Comparison of ENCODE assay signal across 23 mouse cellular contexts in genomic region chr4:82480635-82481034, GRCm38 (mm10).
DNase-seq lines count a peak whose midpoint lies in the region; ATAC-seq lines count a peak whose summit lies in the region.
"Had no signal": no experiment of that assay in that cellular context is flagged by ENCODE, and none has a peak within 500 bp of the region (broad histone marks: within the 10 kb centered on the region; RNA-seq: fewer than 3 reads in every experiment).

No protein-coding gene starts in this region.

- no peak overlapping the region for H3K4me3 ChIP-seq in forebrain, embryonic 16.5 days (replicated peaks; ENCODE audit: low read length)
- H3K4me3 ChIP-seq in forebrain, embryonic 14.5 days (ENCODE audit: low read depth, low read length), result no peak overlapping the region
- H3K4me3 ChIP-seq in heart, embryonic 11.5 days (ENCODE audit: low read depth, low read length), result no peak overlapping the region
- no peak overlapping the region for H3K4me3 ChIP-seq in midbrain, embryonic 13.5 days (replicated peaks)
- H3K4me3 ChIP-seq in midbrain, embryonic 16.5 days (ENCODE audit: low read depth, low read length), result no peak overlapping the region
- H3K4me3 ChIP-seq: embryonic facial prominence, embryonic 15.5 days had no signal

- peaks cover 32% of the 10 kb centered on the region for H3K4me1 ChIP-seq in forebrain, embryonic 16.5 days (replicated peaks; ENCODE audit: control insufficient read depth, insufficient read depth, low read length)
- peaks cover 13% of the 10 kb centered on the region; the same call in 1 of the 2 replicates for H3K4me1 ChIP-seq in forebrain, embryonic 14.5 days (ENCODE audit: control insufficient read depth, insufficient read depth, low read length)
- peaks cover 24% of the 10 kb centered on the region for H3K4me1 ChIP-seq in heart, embryonic 11.5 days (ENCODE audit: control insufficient read depth, insufficient read depth, low read length)
- peaks cover 16% of the 10 kb centered on the region; the same call in 1 of the 2 replicates for H3K4me1 ChIP-seq in midbrain, embryonic 13.5 days (replicated peaks)
- peaks cover 6% of the 10 kb centered on the region for H3K4me1 ChIP-seq in midbrain, embryonic 16.5 days (ENCODE audit: control insufficient read depth, insufficient read depth, low read length)

- H3K27me3 ChIP-seq in forebrain, embryonic 16.5 days (replicated peaks; ENCODE audit: control insufficient read depth, insufficient read depth, low read length), result no peaks in the 10 kb centered on the region
- no peaks in the 10 kb centered on the region for H3K27me3 ChIP-seq in forebrain, embryonic 14.5 days (replicated peaks; ENCODE audit: control insufficient read depth, insufficient read depth, low read length)
- H3K27me3 ChIP-seq in heart, embryonic 11.5 days (ENCODE audit: control insufficient read depth, insufficient read depth, low read length), result no peaks in the 10 kb centered on the region
- H3K27me3 ChIP-seq in midbrain, embryonic 13.5 days, result no peaks in the 10 kb centered on the region
- H3K27me3 ChIP-seq in midbrain, embryonic 16.5 days (ENCODE audit: control insufficient read depth, insufficient read depth, low read depth, low read length), result no peaks in the 10 kb centered on the region
- H3K27me3 ChIP-seq: embryonic facial prominence, embryonic 15.5 days had no signal

- no peaks in the 10 kb centered on the region; the same call in 1 of the 2 replicates for H3K36me3 ChIP-seq in forebrain, embryonic 16.5 days (ENCODE audit: control insufficient read depth, insufficient read depth)
- peaks cover under 1% of the 10 kb centered on the region for H3K36me3 ChIP-seq in forebrain, embryonic 14.5 days (ENCODE audit: control insufficient read depth, insufficient read depth, low read length)
- H3K36me3 ChIP-seq in heart, embryonic 11.5 days (ENCODE audit: control insufficient read depth, insufficient read depth, low read length), result no peaks in the 10 kb centered on the region
- no peaks in the 10 kb centered on the region for H3K36me3 ChIP-seq in midbrain, embryonic 13.5 days
- no peaks in the 10 kb centered on the region for H3K36me3 ChIP-seq in midbrain, embryonic 16.5 days (ENCODE audit: control insufficient read depth, insufficient read depth, low read length)
- H3K36me3 ChIP-seq: embryonic facial prominence, embryonic 15.5 days had no signal

- no peak overlapping the region for H3K9ac ChIP-seq in forebrain, embryonic 16.5 days (replicated peaks; ENCODE audit: low read depth, low read length)
- no peak overlapping the region for H3K9ac ChIP-seq in forebrain, embryonic 14.5 days (ENCODE audit: low read length)
- no peak overlapping the region for H3K9ac ChIP-seq in heart, embryonic 11.5 days (ENCODE audit: low read depth, low read length)
- H3K9ac ChIP-seq in midbrain, embryonic 13.5 days (replicated peaks), result no peak overlapping the region
- H3K9ac ChIP-seq in midbrain, embryonic 16.5 days (ENCODE audit: low read depth, low read length), result no peak overlapping the region
- H3K9ac ChIP-seq: embryonic facial prominence, embryonic 15.5 days had no signal

- DNase-seq in forebrain, embryonic 14.5 days (ENCODE audit: low spot score), result no peak
- no peak for DNase-seq in heart, adult 11 months
- no peak for DNase-seq in lung, postnatal 10 days
- no peak for DNase-seq in ovary, postnatal 10 days (ENCODE audit: low spot score)
- DNase-seq: adrenal gland, postnatal 14 days; cerebellum, adult 8-10 months; cerebellum, postnatal 36 days; embryo, embryonic 11 days; gastrocnemius, postnatal 14 days; kidney, adult 9 months; kidney, postnatal 14 days; layer of hippocampus, postnatal 36 days; lung, postnatal 14 days; thymus, adult 18-20 months; thymus, postnatal 36 days had no signal

- 0 out of 2 replicates have a peak overlapping the region, but pooled peaks have one; percentile 11 for H3K4me2 ChIP-seq in forebrain, embryonic 16.5 days (ENCODE audit: low read length)
- no peak overlapping the region for H3K4me2 ChIP-seq in forebrain, embryonic 14.5 days (ENCODE audit: low read length)
- H3K4me2 ChIP-seq in heart, embryonic 11.5 days, result peak overlapping the region; percentile 36
- H3K4me2 ChIP-seq in midbrain, embryonic 13.5 days (replicated peaks), result no peak overlapping the region
- H3K4me2 ChIP-seq in midbrain, embryonic 16.5 days (ENCODE audit: low read length), result no peak overlapping the region
- H3K4me2 ChIP-seq: embryonic facial prominence, embryonic 15.5 days; midbrain, embryonic 11.5 days had no signal

- ATAC-seq in forebrain, embryonic 16.5 days, result no peak
- no peak for ATAC-seq in forebrain, embryonic 14.5 days
- ATAC-seq in heart, embryonic 11.5 days (replicated peaks; ENCODE audit: insufficient number of reproducible peaks, low FRiP score, low TSS enrichment), result peak; percentile 52
- ATAC-seq in midbrain, embryonic 13.5 days, result peak; percentile 50; the same call in 1 of the 2 replicates
- ATAC-seq in midbrain, embryonic 16.5 days, result no peak
- ATAC-seq: hindbrain, postnatal 0 days; intestine, embryonic 16.5 days had no signal

- H3K27ac ChIP-seq in forebrain, embryonic 16.5 days (ENCODE audit: low read length), result no peak overlapping the region
- H3K27ac ChIP-seq in forebrain, embryonic 14.5 days (ENCODE audit: low read depth, low read length), result no peak overlapping the region
- H3K27ac ChIP-seq in heart, embryonic 11.5 days (ENCODE audit: low read depth, low read length), result peak overlapping the region; percentile 25; the same call in 1 of the 2 replicates
- no peak overlapping the region for H3K27ac ChIP-seq in midbrain, embryonic 13.5 days
- no peak overlapping the region for H3K27ac ChIP-seq in midbrain, embryonic 16.5 days (ENCODE audit: low read length)
- H3K27ac ChIP-seq: embryonic facial prominence, embryonic 15.5 days; hindbrain, postnatal 0 days had no signal

- 74% methylated on average over 9 of the region's 9 CpGs for WGBS in forebrain, embryonic 16.5 days
- 85% methylated on average over 9 of the region's 9 CpGs for WGBS in forebrain, embryonic 14.5 days
- WGBS in heart, embryonic 11.5 days (ENCODE audit: insufficient replicate concordance), result 53% methylated on average over 9 of the region's 9 CpGs
- WGBS in midbrain, embryonic 13.5 days, result 78% methylated on average over 9 of the region's 9 CpGs
- 74% methylated on average over 9 of the region's 9 CpGs for WGBS in midbrain, embryonic 16.5 days

- H3K9me3 ChIP-seq in forebrain, embryonic 16.5 days (ENCODE audit: control insufficient read depth, low read length), result no peaks in the 10 kb centered on the region
- H3K9me3 ChIP-seq in forebrain, embryonic 14.5 days (replicated peaks; ENCODE audit: control insufficient read depth, low read length), result no peaks in the 10 kb centered on the region
- H3K9me3 ChIP-seq in heart, embryonic 11.5 days (replicated peaks; ENCODE audit: control insufficient read depth, low read length), result no peaks in the 10 kb centered on the region
- H3K9me3 ChIP-seq in midbrain, embryonic 13.5 days, result no peaks in the 10 kb centered on the region
- no peaks in the 10 kb centered on the region for H3K9me3 ChIP-seq in midbrain, embryonic 16.5 days (replicated peaks; ENCODE audit: control insufficient read depth, low read length, poor library complexity, severe bottlenecking)
- H3K9me3 ChIP-seq: embryonic facial prominence, embryonic 15.5 days had no signal

Comparison
In these comparisons a context has a peak if more than half of its experiments do, and no peak if none do; other contexts are left out.
1. ATAC-seq: peak in heart, embryonic 11.5 days (single experiment) and midbrain, embryonic 13.5 days (single experiment); none in forebrain, embryonic 16.5 days (single experiment), forebrain, embryonic 14.5 days (single experiment) and midbrain, embryonic 16.5 days (single experiment).
2. H3K4me2 ChIP-seq: peak in forebrain, embryonic 16.5 days (single experiment) and heart, embryonic 11.5 days (single experiment); none in forebrain, embryonic 14.5 days (single experiment), midbrain, embryonic 13.5 days (single experiment) and midbrain, embryonic 16.5 days (single experiment).